Mouse (Mus musculus): Measurements from ENCODE around the gene Tex9. TPM values are rescaled to one million over a fixed set of nuclear protein-coding genes. Genes with fewer than 3 reads are reported as not detected.
A peak's percentile ranks its signal among the peaks of the same experiment; 100 is the strongest.

The Tex9 gene
- polyA plus RNA-seq, 1 experiment from 2014 or later: 38.6 TPM

DNA sequence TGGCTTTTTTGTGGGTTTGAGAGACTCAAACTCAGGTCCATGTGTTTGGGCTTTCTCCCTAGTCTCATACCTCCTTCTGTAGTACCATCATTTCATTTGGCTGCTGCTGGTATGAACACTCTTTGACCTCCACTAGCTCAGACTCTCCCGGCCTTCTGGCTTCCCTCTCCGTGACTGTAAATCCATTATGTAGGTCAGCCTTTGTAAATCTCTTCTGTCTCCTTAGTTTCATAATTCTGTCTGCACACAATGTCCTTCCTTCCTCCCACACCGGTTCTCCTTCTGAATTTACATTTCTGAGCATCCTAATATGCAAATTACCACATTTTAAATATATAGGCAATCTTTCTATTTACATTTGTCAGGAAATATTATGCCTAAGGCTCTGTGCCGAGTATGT lies 64.2 kb downstream of the Tex9 start:
- no peak overlapping the region for H3K27ac ChIP-seq (replicated peaks)
- WGBS: 65% methylated on average over 4 of the region's 4 CpGs

DNA sequence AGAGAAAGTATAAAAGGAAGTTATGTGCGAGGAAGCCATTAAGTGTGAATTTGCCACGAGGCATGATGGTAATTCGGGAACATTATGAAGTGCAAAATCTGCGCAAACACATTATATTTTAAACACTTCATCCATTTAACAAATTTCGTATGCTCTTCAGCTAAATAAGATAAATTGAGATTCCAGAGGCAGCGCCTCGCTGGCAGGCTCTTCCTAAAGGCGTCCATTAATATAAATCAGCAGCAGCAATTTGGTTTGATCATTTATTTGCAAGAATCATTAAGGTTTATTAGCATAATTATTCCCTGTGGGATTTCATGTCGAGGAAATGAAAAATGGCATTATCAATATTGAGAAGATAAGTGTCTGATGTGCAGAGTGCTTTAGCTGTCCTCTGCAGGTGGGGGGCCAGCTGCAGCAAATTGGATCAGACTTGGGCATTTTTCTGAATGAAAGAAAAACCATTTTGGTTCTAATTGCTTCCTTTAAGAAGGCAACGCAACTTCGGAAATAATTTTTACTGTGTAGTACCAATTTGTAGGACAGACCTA lies 66.6 kb downstream of the Tex9 start:
- Histone ChIP-seq H3K4me2 (peak overlapping the region; percentile 32), H3K9me3 (no peaks in the 10 kb centered on the region), H3K36me3 (no peaks in the 10 kb centered on the region), H3K4me1 (replicated peaks) (peaks cover 45% of the 10 kb centered on the region), H3K4me3 (no peak overlapping the region), H3K9ac (no peak overlapping the region), H3K27me3 (no peaks in the 10 kb centered on the region), H3K27ac (replicated peaks) (peak overlapping the region; percentile 28)
- WGBS: 38% methylated on average over 11 of the region's 11 CpGs
- peak; percentile 54 for ATAC-seq (ENCODE audit: low read depth)

More for the DNA sequence above, 64.2 kb downstream of the Tex9 start:
- Histone ChIP-seq H3K36me3 (no peaks in the 10 kb centered on the region), H3K27me3 (no peaks in the 10 kb centered on the region), H3K9me3 (no peaks in the 10 kb centered on the region), H3K4me1 (replicated peaks) (peaks cover 26% of the 10 kb centered on the region), H3K4me3 (no peak overlapping the region), H3K4me2 (no peak overlapping the region), H3K9ac (no peak overlapping the region)
- ATAC-seq (ENCODE audit: low read depth): no peak

DNA sequence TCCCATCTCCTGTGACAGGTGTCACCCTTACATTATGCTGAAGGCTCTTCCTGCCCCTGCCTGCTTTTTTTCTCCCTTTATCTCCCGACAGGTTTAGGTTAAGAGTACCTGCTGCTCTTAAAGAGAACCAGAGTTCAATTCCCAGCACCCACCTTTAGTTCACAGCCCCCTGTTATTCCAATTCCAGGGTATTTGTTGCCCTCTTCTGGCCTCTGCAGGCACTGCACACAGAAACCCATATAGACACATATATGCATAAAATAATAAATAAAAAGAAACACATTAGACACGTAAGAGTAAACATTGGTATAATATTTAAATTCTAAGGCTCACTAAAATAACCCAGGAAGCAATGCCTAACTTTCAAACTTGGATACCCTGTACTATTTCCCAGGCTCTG lies 69.3 kb downstream of the Tex9 start:
- H3K36me3 ChIP-seq: no peaks in the 10 kb centered on the region
- peaks cover 45% of the 10 kb centered on the region for H3K4me1 ChIP-seq (replicated peaks)
- H3K4me3 ChIP-seq: no peak overlapping the region
- 86% methylated on average over 2 of the region's 2 CpGs for WGBS
- H3K9ac ChIP-seq: no peak overlapping the region
- no peaks in the 10 kb centered on the region for H3K9me3 ChIP-seq
- no peak for ATAC-seq (ENCODE audit: low read depth)
- peak overlapping the region; percentile 74 for H3K27ac ChIP-seq (replicated peaks)
- H3K4me2 ChIP-seq: no peak overlapping the region
- no peaks in the 10 kb centered on the region for H3K27me3 ChIP-seq

DNA sequence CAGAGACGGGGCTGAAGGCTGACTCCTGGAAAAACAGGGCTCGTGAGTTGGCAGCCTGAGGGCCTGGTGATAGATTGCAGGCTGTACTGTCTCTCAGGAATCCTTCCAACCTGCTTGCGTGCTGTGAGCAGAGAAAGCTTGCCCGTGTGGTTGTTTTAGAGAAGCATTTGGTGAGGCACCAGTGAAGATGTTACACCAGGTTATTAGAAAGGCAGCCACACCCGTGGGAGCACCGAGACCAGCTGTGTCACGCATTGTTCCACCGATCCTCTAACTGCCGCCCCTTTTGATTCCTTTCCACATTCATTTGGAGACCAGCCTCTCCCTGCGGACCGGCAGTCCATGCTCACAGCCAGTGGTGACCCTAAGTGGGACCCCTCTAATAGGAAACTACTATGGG lies 69.7 kb downstream of the Tex9 start:
- WGBS: 35% methylated on average over 11 of the region's 11 CpGs
- H3K36me3 ChIP-seq: no peaks in the 10 kb centered on the region
- H3K4me2 ChIP-seq: no peak overlapping the region; the same call in 1 of the 2 replicates
- no peaks in the 10 kb centered on the region for H3K9me3 ChIP-seq
- no peaks in the 10 kb centered on the region for H3K27me3 ChIP-seq
- no peak overlapping the region for H3K4me3 ChIP-seq
- H3K27ac ChIP-seq (replicated peaks): peak overlapping the region; percentile 74
- H3K9ac ChIP-seq: no peak overlapping the region
- ATAC-seq (ENCODE audit: low read depth): no peak
- H3K4me1 ChIP-seq (replicated peaks): peaks cover 45% of the 10 kb centered on the region

DNA sequence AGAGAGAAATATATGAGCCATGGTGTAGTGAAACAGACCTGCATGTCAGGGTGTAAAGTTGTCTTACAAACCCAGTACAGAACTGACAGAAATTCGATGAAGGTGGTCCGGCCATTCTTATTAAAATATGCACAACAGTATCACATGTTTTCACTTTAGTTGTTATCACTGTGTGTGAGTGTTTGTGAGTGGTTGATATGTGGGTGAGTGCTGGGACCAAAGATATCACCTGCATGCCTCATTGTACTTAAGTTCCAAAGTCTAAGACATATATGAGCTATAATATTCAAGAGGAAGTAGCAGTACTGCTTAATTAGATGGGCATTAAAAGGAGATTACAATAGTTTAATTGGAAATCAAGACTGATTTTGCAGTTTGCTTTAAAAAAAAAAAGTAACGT lies 71.5 kb downstream of the Tex9 start:
- ATAC-seq (ENCODE audit: low read depth): no peak
- WGBS: 88% methylated on average over 3 of the region's 3 CpGs
- Histone ChIP-seq H3K4me1 (replicated peaks) (peaks cover 28% of the 10 kb centered on the region), H3K9me3 (no peaks in the 10 kb centered on the region), H3K9ac (no peak overlapping the region), H3K36me3 (no peaks in the 10 kb centered on the region), H3K27me3 (no peaks in the 10 kb centered on the region), H3K27ac (replicated peaks) (no peak overlapping the region), H3K4me3 (no peak overlapping the region), H3K4me2 (no peak overlapping the region)

DNA sequence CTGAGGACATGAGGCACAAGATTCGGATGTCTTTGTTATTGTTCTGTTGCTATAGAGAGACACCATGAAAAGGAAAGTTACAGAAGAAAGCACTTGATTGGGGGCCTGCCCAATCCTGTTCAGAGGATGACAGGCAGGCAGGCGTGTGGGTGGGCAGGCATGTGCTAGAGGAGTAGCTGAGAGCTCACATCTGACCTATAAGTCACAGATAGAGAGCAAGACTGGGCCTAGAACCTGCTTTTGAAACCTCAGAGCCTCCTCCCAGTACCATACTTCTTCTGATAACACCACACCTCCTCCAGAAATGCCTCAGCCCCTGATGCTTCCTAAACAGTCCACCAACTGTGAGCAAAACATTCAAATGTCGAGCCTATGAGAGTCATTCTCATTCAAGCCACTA lies 73.6 kb downstream of the Tex9 start:
- Histone ChIP-seq H3K4me2 (no peak overlapping the region), H3K4me3 (no peak overlapping the region), H3K9ac (no peak overlapping the region), H3K27ac (replicated peaks) (no peak overlapping the region), H3K9me3 (no peaks in the 10 kb centered on the region), H3K4me1 (replicated peaks) (peaks cover 19% of the 10 kb centered on the region), H3K27me3 (no peaks in the 10 kb centered on the region), H3K36me3 (no peaks in the 10 kb centered on the region)
- 79% methylated on average over 3 of the region's 3 CpGs for WGBS
- no peak for ATAC-seq (ENCODE audit: low read depth)

DNA sequence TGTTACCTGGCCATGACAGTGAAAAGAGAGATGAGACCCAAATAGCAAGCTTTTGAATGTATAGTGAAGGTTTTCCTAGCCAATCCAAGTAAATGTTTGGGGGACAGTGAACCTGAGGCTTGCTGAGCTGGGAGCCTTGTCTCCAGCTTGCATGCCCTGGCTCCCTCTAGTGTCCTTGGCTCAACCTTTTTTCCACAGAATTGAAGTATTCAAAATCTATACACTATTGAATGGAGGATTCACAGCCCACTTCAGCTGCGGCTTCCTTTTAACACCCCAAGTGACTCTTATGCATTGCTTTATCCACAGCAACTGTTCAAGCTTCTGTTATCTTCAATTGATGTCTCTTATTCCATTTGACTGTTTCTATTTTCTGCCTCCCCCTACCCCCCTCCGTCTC lies 80.3 kb downstream of the Tex9 start:
- no peaks in the 10 kb centered on the region for H3K9me3 ChIP-seq
- 85% methylated on average over 2 of the region's 2 CpGs for WGBS
- no peak overlapping the region for H3K27ac ChIP-seq (replicated peaks)
- H3K36me3 ChIP-seq: no peaks in the 10 kb centered on the region
- H3K4me3 ChIP-seq: no peak overlapping the region
- no peak overlapping the region for H3K9ac ChIP-seq
- H3K27me3 ChIP-seq: peaks cover 6% of the 10 kb centered on the region; the same call in 1 of the 2 replicates
- H3K4me2 ChIP-seq: no peak overlapping the region
- ATAC-seq (ENCODE audit: low read depth): no peak
- H3K4me1 ChIP-seq (replicated peaks): peaks cover 10% of the 10 kb centered on the region

DNA sequence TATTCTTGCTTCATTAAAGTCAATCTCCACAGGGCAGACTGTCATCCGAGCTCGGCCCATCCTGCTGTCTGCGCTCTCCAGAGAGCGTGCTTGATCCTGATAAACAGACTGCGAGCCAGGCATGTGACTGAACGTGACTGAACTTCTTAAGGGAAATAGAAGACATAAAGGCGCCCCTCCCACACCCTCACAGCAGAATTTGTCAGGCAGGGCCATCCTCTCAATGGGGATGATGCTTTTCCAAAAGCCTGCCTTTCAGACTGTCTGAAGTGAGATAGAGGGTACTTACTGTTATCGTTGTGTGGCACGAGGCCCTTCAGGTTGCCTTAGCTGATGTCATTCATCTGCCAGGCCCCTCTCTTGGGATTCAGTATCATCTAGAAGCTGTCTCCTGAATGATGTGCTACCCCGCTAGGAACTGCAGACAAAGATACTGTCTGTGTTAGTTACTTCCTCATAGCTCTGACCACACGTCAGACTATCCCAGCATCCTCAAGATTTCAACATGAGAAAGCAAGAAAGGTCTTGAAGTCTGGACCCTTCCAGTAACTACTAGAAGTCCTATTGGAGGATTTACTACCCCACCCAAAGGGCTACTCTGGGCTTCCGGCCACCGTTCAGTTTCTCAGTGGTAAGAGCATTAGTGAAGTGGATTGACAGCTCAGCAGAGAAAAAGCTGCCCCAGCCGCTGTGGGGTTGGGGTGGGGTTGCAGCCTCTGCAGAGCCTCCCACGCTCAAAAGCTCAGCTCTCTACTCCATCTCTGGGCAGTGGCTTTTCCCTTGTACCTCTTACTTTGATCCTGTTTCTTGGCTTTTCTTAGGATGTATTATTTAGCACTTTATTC lies 82.4 kb downstream of the Tex9 start:
- peaks cover 10% of the 10 kb centered on the region for H3K4me1 ChIP-seq (replicated peaks)
- H3K9me3 ChIP-seq: no peaks in the 10 kb centered on the region
- no peak for ATAC-seq (ENCODE audit: low read depth)
- 49% methylated on average over 15 of the region's 15 CpGs for WGBS
- H3K27me3 ChIP-seq: peaks cover 6% of the 10 kb centered on the region; the same call in 1 of the 2 replicates
- no peak overlapping the region for H3K9ac ChIP-seq
- H3K36me3 ChIP-seq: no peaks in the 10 kb centered on the region
- H3K4me2 ChIP-seq: no peak overlapping the region
- H3K4me3 ChIP-seq: no peak overlapping the region
- H3K27ac ChIP-seq (replicated peaks): no peak overlapping the region

DNA sequence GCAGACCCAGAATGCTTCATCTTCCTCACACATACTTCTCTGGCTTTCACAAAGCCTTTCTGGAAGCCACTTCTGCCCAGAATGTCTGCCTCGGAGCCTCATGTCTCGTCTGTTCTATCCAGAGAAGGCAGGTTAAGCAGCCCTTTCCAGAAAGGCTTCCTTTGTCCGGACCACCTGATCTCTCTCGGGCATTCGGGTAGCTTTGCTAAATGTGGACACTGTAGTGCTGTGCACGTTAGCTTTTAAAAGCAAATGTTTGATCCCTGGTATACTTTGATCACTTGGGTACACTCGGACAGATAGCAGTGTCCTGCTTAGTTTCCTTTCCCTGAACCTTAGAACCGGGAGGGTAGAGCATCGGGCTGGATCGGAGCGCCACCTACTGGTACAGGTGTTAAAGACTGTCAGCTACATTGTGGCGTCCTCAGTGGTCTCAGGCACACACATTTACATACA lies 83.9 kb downstream of the Tex9 start:
- Histone ChIP-seq H3K27ac (replicated peaks) (no peak overlapping the region), H3K4me2 (peak overlapping the region; percentile 52), H3K36me3 (no peaks in the 10 kb centered on the region), H3K9ac (peak overlapping the region; percentile 38; the same call in 1 of the 2 replicates), H3K9me3 (no peaks in the 10 kb centered on the region), H3K4me3 (peak overlapping the region; percentile 25), H3K27me3 (peaks cover 6% of the 10 kb centered on the region; the same call in 1 of the 2 replicates), H3K4me1 (replicated peaks) (peaks cover 21% of the 10 kb centered on the region)
- peak; percentile 83 for ATAC-seq (ENCODE audit: low read depth)
- WGBS: 11% methylated on average over 12 of the region's 12 CpGs

DNA sequence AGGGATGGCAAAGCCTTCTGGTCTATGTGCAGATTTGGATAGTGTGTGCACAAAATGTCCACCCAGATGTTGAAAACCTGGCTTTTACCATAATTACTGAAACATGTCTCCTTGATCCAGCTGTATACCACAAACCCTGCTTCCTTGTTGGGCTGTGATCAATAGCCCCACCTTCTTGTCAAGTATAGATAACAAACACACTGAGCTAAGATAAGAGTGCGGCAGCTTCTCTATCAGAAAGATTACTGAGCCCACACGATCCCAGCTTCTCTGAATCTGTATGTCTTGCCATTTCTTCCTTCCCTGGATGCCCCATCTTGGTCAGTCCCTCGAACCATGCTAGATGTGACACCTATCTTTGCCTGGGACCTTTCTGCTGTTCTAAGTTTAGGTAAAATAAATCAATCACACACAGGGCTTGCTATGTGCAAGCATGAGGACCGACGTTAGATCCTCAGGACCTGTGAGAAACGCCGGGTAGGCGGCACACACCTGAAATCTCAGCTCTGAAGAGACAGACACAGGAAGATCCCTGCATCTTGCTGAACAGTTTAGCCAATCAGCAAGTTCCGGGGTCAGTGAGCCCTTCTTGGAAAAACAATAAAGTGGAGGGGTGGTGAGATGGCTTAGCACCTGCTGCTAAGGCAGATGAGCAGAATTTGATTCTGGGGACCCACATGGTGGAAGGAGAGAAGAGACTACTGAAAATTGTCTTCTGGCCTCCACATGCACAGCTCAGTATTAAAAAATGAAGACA lies 86.0 kb downstream of the Tex9 start:
- H3K9ac ChIP-seq: no peak overlapping the region
- no peak overlapping the region for H3K4me3 ChIP-seq
- no peak for ATAC-seq (ENCODE audit: low read depth)
- H3K27me3 ChIP-seq: peaks cover 6% of the 10 kb centered on the region; the same call in 1 of the 2 replicates
- no peak overlapping the region for H3K27ac ChIP-seq (replicated peaks)
- peaks cover 23% of the 10 kb centered on the region for H3K4me1 ChIP-seq (replicated peaks)
- 92% methylated on average over 9 of the region's 9 CpGs for WGBS
- no peaks in the 10 kb centered on the region for H3K9me3 ChIP-seq
- H3K36me3 ChIP-seq: no peaks in the 10 kb centered on the region
- H3K4me2 ChIP-seq: no peak overlapping the region

DNA sequence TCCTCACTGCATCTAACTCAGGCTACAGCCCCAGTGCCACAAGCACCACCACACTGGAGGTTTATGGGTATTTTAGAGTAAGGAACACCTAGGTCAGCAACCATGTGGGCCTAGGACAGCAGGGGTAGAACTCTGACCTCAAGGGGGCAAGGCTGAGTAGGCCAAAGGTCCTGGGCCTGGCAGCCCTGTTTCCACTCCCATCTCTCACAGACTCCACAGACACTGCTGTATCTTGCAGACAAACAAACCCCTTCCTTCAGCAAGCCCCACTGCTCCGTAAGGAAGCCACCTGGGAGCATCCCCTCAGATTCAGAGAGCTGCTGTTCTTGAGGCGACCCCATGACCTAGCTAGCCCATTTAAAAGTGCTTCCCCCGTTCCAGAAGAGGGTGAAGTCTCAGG lies 87.1 kb downstream of the Tex9 start:
- ATAC-seq (ENCODE audit: low read depth): no peak
- no peak overlapping the region for H3K27ac ChIP-seq (replicated peaks)
- no peak overlapping the region for H3K4me2 ChIP-seq
- H3K4me1 ChIP-seq (replicated peaks): peaks cover 23% of the 10 kb centered on the region
- no peaks in the 10 kb centered on the region for H3K36me3 ChIP-seq
- H3K27me3 ChIP-seq: peaks cover 6% of the 10 kb centered on the region; the same call in 1 of the 2 replicates
- WGBS: 77% methylated on average over 3 of the region's 3 CpGs
- H3K9ac ChIP-seq: no peak overlapping the region
- H3K4me3 ChIP-seq: no peak overlapping the region
- no peaks in the 10 kb centered on the region for H3K9me3 ChIP-seq

DNA sequence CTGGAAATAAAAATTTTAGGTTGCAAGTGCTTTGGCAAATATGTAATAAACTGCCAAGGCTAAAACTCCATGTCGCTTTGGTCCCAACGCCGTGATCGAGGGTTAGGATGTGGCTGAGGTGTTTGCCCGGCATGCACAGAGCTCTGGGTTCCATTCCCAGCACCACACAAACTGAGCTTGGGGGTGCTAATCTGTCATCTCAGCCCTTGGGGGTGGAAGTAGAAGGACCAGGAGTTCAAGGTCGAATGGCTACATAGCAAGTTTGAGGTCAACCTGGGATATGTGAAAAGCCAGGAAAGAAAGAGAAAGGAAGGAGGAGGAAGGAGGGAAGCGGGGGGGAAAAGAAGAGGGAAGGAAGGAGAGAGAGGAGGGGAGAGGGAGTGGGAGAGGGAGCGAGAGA lies 87.6 kb downstream of the Tex9 start:
- WGBS: 91% methylated on average over 8 of the region's 8 CpGs
- Histone ChIP-seq H3K27me3 (peaks cover 6% of the 10 kb centered on the region; the same call in 1 of the 2 replicates), H3K9ac (no peak overlapping the region), H3K36me3 (no peaks in the 10 kb centered on the region), H3K4me3 (no peak overlapping the region), H3K4me2 (no peak overlapping the region), H3K4me1 (replicated peaks) (peaks cover 21% of the 10 kb centered on the region), H3K9me3 (no peaks in the 10 kb centered on the region), H3K27ac (replicated peaks) (0 out of 2 replicates have a peak overlapping the region, but pooled peaks have one; percentile 14)
- no peak for ATAC-seq (ENCODE audit: low read depth)
